Mouse (Mus musculus): ENCODE measurements around the gene Elf2.

- TF ChIP-seq CTCF (IDR thresholded peaks at IDR 0.05; ENCODE audit: low read depth, low read length) (no peak), POLR2AphosphoS5 (IDR thresholded peaks at IDR 0.05; ENCODE audit: insufficient replicate concordance, low read depth, low read length) (no peak), GATA1 (IDR thresholded peaks at IDR 0.05; ENCODE audit: borderline replicate concordance, low read length) (no peak), TAL1 (conservative IDR thresholded peaks at IDR 0.05; ENCODE audit: low read depth, low read length) (no peak), GATA2 (IDR thresholded peaks at IDR 0.05; ENCODE audit: borderline replicate concordance, low read depth, low read length) (no peak)
These were observed 63.0 kb downstream of the Elf2 start for GRCm38 (mm10) chr3:51277201-51278150.

All from G1E (cell line).